In genomic region chr7:75318320-75318719, GRCm38 (mm10) we compare ENCODE assay signal across 16 mouse cellular contexts.
"Had no signal": no experiment of that assay in that cellular context is flagged by ENCODE, and none has a peak within 500 bp of the region (broad histone marks: within the 10 kb centered on the region; RNA-seq: fewer than 3 reads in every experiment).

No protein-coding gene starts in this region.

- H3K27me3 ChIP-seq: liver, embryonic 15.5 days; midbrain, embryonic 15.5 days; neural tube, embryonic 12.5 days had no signal

- ATAC-seq: intestine, postnatal 0 days; midbrain, embryonic 15.5 days had no signal

- H3K27ac ChIP-seq: limb, embryonic 10.5 days; liver, embryonic 15.5 days; midbrain, embryonic 15.5 days; neural tube, embryonic 12.5 days; stomach, postnatal 0 days had no signal

- H3K4me2 ChIP-seq: liver, embryonic 11.5 days; liver, embryonic 15.5 days; midbrain, embryonic 11.5 days; midbrain, embryonic 15.5 days; neural tube, embryonic 12.5 days had no signal

- H3K36me3 ChIP-seq: limb, embryonic 10.5 days; liver, embryonic 15.5 days; midbrain, embryonic 15.5 days; neural tube, embryonic 12.5 days had no signal

- DNase-seq: kidney, postnatal 10 days; kidney, postnatal 4 days; lung, adult 2 months; lung, postnatal 10 days; retina, postnatal 1 day; right cerebral cortex, postnatal 4 days; thymus, postnatal 14 days had no signal

- H3K4me1 ChIP-seq: limb, embryonic 10.5 days; liver, embryonic 15.5 days; megakaryocyte, embryonic 14.5 days; midbrain, embryonic 15.5 days; neural tube, embryonic 12.5 days had no signal

- H3K9ac ChIP-seq: liver, embryonic 15.5 days; midbrain, embryonic 15.5 days; neural tube, embryonic 12.5 days had no signal

- H3K9me3 ChIP-seq: limb, embryonic 10.5 days; liver, embryonic 15.5 days; megakaryocyte, embryonic 14.5 days; midbrain, embryonic 15.5 days; neural tube, embryonic 12.5 days had no signal

- H3K4me3 ChIP-seq: limb, embryonic 10.5 days; liver, embryonic 15.5 days; megakaryocyte, embryonic 14.5 days; midbrain, embryonic 15.5 days; neural tube, embryonic 12.5 days had no signal
